Mouse (Mus musculus): ENCODE data around the gene Lrfn3. TPM values are rescaled to one million over a fixed set of nuclear protein-coding genes. Genes with fewer than 3 reads are reported as not detected.

Gene Lrfn3
- polyA plus RNA-seq (2015; fragmentation: Nextera tagmentation; extraction: Ambion mirVana): 1.4 and 1.5 TPM in 2 replicates

DNA sequence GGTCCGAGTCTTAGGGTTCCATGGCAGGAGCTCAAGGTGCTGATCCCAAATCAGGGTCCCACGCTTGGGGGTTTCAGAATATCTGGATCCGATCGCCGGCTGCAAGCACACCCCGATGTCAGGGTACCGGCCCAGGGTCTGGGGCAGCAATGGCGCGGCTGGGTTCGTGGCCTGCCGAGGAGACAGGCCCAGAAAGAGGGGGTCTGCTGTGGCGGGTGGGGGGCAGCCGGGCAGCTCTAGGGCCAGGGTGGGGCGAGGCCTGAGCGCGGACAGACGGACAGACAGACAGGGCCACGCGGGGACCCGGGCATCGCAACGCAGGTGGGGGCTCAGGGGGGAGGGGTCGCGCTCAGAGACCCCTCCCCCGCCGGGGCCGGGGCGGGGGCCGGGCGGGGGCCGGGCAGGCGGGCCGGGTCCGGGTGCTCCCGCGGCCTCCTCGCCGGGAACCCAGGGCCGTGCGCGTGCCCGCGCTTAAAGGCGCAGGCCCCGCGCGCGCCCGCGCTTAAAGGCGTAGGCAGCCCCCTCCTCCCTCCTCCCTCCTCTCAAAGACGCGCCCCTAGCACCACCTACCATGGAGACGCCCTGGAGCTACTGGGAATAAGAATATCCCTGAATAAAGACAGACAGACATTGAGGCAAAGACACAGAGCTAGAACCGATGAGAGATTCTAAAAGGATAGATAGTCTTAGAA, at the start of gene Lrfn3:
Gene Lrfn3 (minus strand): TSS at position 121 of the 692 bp plus-strand sequence.
- no peak for DNase-seq
- H3K4me3 ChIP-seq (replicated peaks): peak within 1 kb of the TSS; percentile 53
- H3K27me3 ChIP-seq: peaks cover 36% of the 10 kb centered on the region
- H3K36me3 ChIP-seq: no peaks in the 10 kb centered on the region
- WGBS (ENCODE audit: insufficient replicate concordance): 2% methylated on average over 51 of the region's 55 CpGs
- peaks cover 9% of the 10 kb centered on the region for H3K4me1 ChIP-seq (replicated peaks)
- H3K9ac ChIP-seq: peak within 1 kb of the TSS; percentile 63
- 0 out of 2 replicates have a peak, but pooled peaks have one; percentile 17 for ATAC-seq (ENCODE audit: low read depth)
- no peak within 1 kb of the TSS; the same call in 1 of the 2 replicates for H3K27ac ChIP-seq
- peak within 1 kb of the TSS; percentile 61 for H3K4me2 ChIP-seq
- H3K9me3 ChIP-seq (replicated peaks): no peaks in the 10 kb centered on the region

DNA sequence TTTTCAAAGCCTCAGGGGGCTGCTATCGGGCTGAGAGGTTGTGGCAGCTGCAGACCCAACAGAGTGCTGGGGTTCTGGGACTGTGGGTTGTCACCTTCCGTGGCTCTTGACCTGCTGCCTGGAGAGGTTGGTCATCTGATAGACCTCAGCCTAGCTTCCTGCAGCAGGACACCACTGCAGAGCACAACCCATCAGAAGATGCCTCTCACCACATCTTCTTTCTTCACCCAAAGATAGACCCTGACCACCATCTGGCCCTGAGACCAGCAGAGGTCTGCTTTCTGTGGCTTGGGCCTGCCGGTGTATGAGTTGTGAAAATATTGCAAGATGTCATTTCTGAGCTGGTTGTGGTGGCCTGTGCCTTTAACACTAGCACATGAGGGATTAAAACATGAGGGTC, 48.5 kb upstream of the Lrfn3 start:
- no peaks in the 10 kb centered on the region for H3K4me1 ChIP-seq (replicated peaks)
- no peaks in the 10 kb centered on the region; the same call in 1 of the 2 replicates for H3K9me3 ChIP-seq (replicated peaks)
- no peak overlapping the region for H3K27ac ChIP-seq
- H3K4me3 ChIP-seq (replicated peaks): no peak overlapping the region
- DNase-seq (no peak), ATAC-seq (ENCODE audit: low read depth) (no peak)
- no peaks in the 10 kb centered on the region for H3K36me3 ChIP-seq
- 37% methylated on average over 3 of the region's 3 CpGs for WGBS (ENCODE audit: insufficient replicate concordance)
- H3K27me3 ChIP-seq: no peaks in the 10 kb centered on the region
- no peak overlapping the region for H3K9ac ChIP-seq
- H3K4me2 ChIP-seq: no peak overlapping the region

DNA sequence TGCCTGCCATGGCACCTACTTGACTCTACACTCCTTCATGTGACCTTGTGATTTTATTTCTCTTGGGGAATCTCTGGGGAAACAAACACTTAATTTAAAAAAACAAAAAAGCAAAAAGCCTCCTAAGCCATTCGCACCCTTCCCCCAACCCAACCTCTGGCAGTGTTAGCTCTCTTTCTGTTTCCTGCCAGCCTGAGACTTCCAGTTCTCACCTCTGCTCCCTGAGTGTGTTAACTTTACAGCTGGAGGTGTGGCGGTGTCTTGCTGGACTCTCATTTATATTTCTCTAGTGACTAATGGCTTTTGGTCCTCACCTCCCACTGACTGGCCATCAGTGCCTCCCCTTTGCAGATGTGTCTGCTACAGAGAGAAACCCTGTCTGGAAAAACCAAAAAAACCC, 47.2 kb upstream of the Lrfn3 start:
- H3K4me2 ChIP-seq: no peak overlapping the region
- H3K9me3 ChIP-seq (replicated peaks): no peaks in the 10 kb centered on the region; the same call in 1 of the 2 replicates
- no peak overlapping the region for H3K27ac ChIP-seq
- no peaks in the 10 kb centered on the region for H3K27me3 ChIP-seq
- ATAC-seq (ENCODE audit: low read depth) (no peak), DNase-seq (no peak)
- no peak overlapping the region for H3K4me3 ChIP-seq (replicated peaks)
- H3K4me1 ChIP-seq (replicated peaks): no peaks in the 10 kb centered on the region
- no peak overlapping the region for H3K9ac ChIP-seq
- 50% methylated on average over 2 of the region's 2 CpGs for WGBS (ENCODE audit: insufficient replicate concordance)
- H3K36me3 ChIP-seq: no peaks in the 10 kb centered on the region

DNA sequence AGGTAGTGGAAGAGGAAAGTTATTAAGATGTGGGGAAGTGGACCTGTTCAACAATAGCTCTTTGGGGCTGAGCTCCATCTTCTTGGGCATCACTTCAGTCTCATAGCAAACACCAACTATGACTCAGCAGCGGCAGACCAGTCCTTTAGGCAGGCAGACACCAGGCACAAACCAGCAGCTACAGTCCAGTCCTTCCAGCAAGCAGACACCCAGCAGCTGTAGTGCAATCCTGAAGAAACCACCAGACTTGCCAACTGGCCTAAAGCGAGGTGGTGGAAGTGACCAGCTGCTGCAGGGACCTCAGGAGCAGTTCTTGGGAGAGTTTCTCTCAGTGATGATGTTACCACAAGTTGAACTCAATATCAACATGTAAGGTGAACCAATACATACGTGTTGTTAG, 46.1 kb upstream of the Lrfn3 start:
- Histone ChIP-seq H3K36me3 (no peaks in the 10 kb centered on the region), H3K27ac (no peak overlapping the region), H3K9me3 (replicated peaks) (no peaks in the 10 kb centered on the region), H3K4me2 (no peak overlapping the region), H3K27me3 (no peaks in the 10 kb centered on the region), H3K4me3 (replicated peaks) (no peak overlapping the region), H3K4me1 (replicated peaks) (no peaks in the 10 kb centered on the region), H3K9ac (no peak overlapping the region)
- ATAC-seq (ENCODE audit: low read depth): no peak
- DNase-seq: no peak
- 63% methylated on average over 3 of the region's 3 CpGs for WGBS (ENCODE audit: insufficient replicate concordance)

DNA sequence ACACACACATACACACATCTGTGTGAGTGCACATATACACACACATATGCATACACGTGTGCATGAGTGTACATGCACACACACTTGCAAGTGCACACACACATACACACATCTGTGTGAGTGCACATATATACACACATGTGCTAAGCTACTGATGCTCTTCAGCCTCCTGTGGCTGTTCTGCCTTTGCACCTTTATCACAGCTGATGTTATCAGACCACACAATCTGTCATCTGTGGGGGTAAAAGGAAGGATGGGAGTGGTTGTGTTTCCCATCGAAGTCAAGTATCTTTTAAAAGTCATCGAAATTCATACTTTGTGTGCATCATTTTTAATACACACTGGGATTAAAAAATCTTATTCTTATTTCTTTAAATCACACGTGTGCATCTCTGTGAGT, 39.8 kb upstream of the Lrfn3 start:
- Histone ChIP-seq H3K27ac (no peak overlapping the region), H3K9ac (no peak overlapping the region), H3K27me3 (no peaks in the 10 kb centered on the region), H3K36me3 (no peaks in the 10 kb centered on the region), H3K9me3 (replicated peaks) (no peaks in the 10 kb centered on the region), H3K4me3 (replicated peaks) (no peak overlapping the region), H3K4me1 (replicated peaks) (no peaks in the 10 kb centered on the region), H3K4me2 (no peak overlapping the region)
- no peak for DNase-seq
- 41% methylated on average over 4 of the region's 4 CpGs for WGBS (ENCODE audit: insufficient replicate concordance)
- no peak for ATAC-seq (ENCODE audit: low read depth)

DNA sequence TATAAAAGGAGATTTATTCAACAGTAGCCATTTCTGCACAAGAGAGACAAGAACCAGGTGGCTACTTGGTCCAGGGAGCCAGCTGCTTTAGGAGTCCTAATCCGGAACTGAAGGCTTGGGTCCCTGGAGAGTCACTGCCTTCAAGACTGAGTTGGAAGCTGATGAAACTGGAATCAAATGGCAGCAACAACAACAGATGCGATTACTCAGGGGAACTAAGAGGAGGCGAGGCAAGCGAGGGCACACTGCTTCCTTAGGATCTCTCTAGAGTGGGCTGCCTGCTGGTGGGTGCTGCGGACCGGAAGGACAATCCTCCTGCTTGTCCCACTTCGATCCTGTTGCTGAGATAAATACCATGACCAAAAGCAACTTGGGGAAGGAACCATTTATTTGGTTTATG, 37.1 kb upstream of the Lrfn3 start:
- Histone ChIP-seq H3K36me3 (no peaks in the 10 kb centered on the region), H3K4me1 (replicated peaks) (no peaks in the 10 kb centered on the region), H3K27me3 (no peaks in the 10 kb centered on the region), H3K9me3 (replicated peaks) (no peaks in the 10 kb centered on the region), H3K4me2 (no peak overlapping the region), H3K9ac (no peak overlapping the region), H3K4me3 (replicated peaks) (no peak overlapping the region), H3K27ac (no peak overlapping the region)
- ATAC-seq (ENCODE audit: low read depth) (no peak), DNase-seq (no peak)
- WGBS (ENCODE audit: insufficient replicate concordance): 58% methylated on average over 7 of the region's 7 CpGs

DNA sequence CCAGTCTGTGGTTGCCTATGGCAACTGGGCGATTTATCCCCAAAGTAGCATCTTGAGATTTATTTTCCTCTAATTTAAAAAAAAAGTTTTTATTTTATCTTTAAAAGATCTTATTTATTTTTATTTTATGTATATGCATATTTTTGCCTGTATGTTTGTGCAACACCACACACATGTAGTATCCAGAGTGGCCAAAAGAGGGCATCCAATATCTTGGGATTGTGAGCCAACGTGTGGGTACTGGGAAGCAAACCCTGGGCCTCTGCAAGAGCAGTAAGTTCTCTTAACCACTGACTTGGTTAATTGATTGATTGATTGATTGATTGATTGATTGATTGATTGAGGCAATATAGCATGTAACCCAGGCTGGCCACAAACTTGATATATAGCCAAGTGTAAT, 32.3 kb upstream of the Lrfn3 start:
- Histone ChIP-seq H3K27me3 (no peaks in the 10 kb centered on the region), H3K4me2 (no peak overlapping the region), H3K4me1 (replicated peaks) (peaks cover 5% of the 10 kb centered on the region; the same call in 1 of the 2 replicates), H3K4me3 (replicated peaks) (no peak overlapping the region), H3K9me3 (replicated peaks) (no peaks in the 10 kb centered on the region), H3K9ac (no peak overlapping the region), H3K36me3 (no peaks in the 10 kb centered on the region), H3K27ac (no peak overlapping the region)
- DNase-seq (no peak), ATAC-seq (ENCODE audit: low read depth) (no peak)
- 37% methylated on average over 2 of the region's 2 CpGs for WGBS (ENCODE audit: insufficient replicate concordance)

DNA sequence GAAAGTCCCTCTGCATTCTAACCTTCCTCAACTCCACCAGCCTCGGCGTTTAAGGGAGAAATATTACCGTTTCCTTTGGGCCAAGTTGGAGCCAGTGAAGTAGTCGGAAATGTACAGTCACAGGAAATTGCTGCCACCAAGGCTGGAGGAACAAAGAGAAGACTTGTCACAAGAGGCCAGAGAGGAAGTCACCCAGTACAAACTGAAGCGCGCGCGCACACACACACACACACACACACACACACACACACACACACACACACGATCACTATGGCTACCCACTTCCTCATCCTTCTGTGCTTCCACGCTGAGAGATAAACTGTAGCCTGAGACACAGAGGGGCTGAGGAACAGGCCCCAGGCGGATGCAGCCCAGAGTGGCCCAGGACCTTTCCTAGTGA, 31.8 kb upstream of the Lrfn3 start:
- 16% methylated on average over 9 of the region's 11 CpGs for WGBS (ENCODE audit: insufficient replicate concordance)
- H3K9ac ChIP-seq: no peak overlapping the region
- H3K27ac ChIP-seq: peak overlapping the region; percentile 73
- no peaks in the 10 kb centered on the region for H3K9me3 ChIP-seq (replicated peaks)
- peaks cover 5% of the 10 kb centered on the region; the same call in 1 of the 2 replicates for H3K4me1 ChIP-seq (replicated peaks)
- H3K36me3 ChIP-seq: no peaks in the 10 kb centered on the region
- H3K4me3 ChIP-seq (replicated peaks): no peak overlapping the region
- ATAC-seq (ENCODE audit: low read depth) (peak; percentile 68), DNase-seq (peak; percentile 15)
- H3K4me2 ChIP-seq: 0 out of 2 replicates have a peak overlapping the region, but pooled peaks have one; percentile 2
- H3K27me3 ChIP-seq: no peaks in the 10 kb centered on the region

DNA sequence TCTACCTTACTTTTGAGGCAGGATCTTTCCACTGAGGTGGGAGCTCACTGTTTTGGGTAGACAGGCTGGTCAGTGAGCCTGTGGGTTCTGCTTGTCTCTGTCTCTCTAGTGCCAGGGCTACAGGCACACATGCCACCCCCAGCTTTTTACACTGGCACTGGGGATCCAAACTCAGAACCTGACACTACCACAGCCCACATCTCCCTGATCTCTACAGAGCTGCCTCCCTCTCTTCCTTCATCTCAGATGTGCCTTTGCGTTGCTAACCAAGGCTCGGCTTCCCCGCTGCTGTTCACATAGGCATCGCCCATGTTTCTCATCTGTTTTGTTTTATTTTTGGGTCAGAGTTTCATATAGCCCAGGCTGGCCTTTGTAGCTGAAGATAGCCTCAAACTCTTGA, 31.1 kb upstream of the Lrfn3 start:
- Histone ChIP-seq H3K27me3 (no peaks in the 10 kb centered on the region), H3K4me1 (replicated peaks) (peaks cover 5% of the 10 kb centered on the region; the same call in 1 of the 2 replicates), H3K9ac (no peak overlapping the region), H3K27ac (peak overlapping the region; percentile 73), H3K36me3 (no peaks in the 10 kb centered on the region), H3K4me3 (replicated peaks) (no peak overlapping the region), H3K9me3 (replicated peaks) (no peaks in the 10 kb centered on the region), H3K4me2 (no peak overlapping the region)
- DNase-seq (no peak), ATAC-seq (ENCODE audit: low read depth) (no peak)
- WGBS (ENCODE audit: insufficient replicate concordance): 62% methylated on average over 4 of the region's 4 CpGs

DNA sequence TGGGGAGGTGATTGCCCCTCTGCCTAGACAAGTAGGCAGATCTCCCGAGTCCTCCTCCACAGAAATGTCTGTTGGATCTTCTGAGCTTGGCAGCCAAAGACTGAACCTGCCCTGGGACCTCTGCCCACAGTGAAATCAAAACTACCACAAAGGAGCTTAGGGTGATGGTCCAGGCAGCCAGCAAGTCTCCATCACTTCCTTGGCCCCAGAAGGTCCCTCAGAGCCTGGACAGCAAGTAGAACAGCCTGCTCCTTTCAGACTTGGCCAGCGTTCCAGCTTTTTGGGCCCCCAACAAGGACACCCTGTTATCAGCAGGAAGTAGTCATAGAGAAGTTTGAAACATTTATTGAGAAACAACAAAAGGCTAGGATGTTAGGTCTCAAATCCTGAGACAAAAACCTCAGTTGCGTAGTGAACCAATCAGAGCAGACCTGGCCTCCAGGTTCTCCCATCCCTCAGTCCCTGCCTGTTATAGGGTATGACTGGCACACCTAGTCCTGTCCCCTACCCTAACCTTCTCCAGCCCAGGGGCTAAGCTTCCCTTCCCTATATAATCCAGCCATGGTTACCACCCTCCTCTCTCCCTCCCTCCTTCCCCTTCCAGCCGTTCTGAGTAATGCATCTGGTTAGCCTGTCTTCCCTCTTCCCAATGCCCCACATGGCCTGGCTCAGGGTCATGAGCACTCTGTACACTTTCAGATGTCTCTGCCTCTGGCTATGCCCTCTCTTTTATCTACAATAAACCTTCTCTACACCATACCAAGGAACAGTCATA, 30.4 kb upstream of the Lrfn3 start:
- Histone ChIP-seq H3K36me3 (no peaks in the 10 kb centered on the region), H3K4me3 (replicated peaks) (no peak overlapping the region), H3K4me1 (replicated peaks) (peaks cover 5% of the 10 kb centered on the region; the same call in 1 of the 2 replicates), H3K9ac (no peak overlapping the region), H3K4me2 (no peak overlapping the region), H3K27ac (0 out of 2 replicates have a peak overlapping the region, but pooled peaks have one; percentile 7), H3K27me3 (no peaks in the 10 kb centered on the region), H3K9me3 (replicated peaks) (no peaks in the 10 kb centered on the region)
- DNase-seq (no peak), ATAC-seq (ENCODE audit: low read depth) (no peak)
- 47% methylated on average over 4 of the region's 4 CpGs for WGBS (ENCODE audit: insufficient replicate concordance)

DNA sequence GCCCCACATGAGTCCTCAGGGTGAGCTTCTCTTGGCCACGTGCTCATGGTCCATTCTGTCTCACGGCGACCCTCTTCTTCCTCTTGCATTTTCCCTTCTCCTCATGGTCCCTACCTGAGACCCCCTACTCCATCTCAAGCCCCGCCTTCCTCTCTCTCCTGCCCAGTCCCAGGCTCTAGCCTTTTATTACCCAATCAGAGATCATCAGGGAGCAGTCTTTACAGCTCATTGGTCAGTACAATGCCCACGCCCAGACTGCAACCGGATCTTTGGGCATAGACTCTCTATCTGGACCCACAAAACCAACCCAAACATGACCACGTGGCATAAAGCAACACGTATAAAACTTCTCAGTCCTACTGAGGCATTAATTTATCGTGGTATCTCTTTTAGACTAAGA, 21.5 kb upstream of the Lrfn3 start:
- Histone ChIP-seq H3K4me2 (no peak overlapping the region), H3K36me3 (no peaks in the 10 kb centered on the region), H3K27ac (no peak overlapping the region), H3K4me3 (replicated peaks) (no peak overlapping the region), H3K9me3 (replicated peaks) (no peaks in the 10 kb centered on the region), H3K27me3 (no peaks in the 10 kb centered on the region), H3K9ac (no peak overlapping the region), H3K4me1 (replicated peaks) (no peaks in the 10 kb centered on the region)
- DNase-seq: no peak
- no peak for ATAC-seq (ENCODE audit: low read depth)
- 63% methylated on average over 9 of the region's 9 CpGs for WGBS (ENCODE audit: insufficient replicate concordance)
